Mouse (Mus musculus) heart, postnatal 10 days (tissue): Measurements from ENCODE around the gene Dcst1. TPM values are rescaled to one million over a fixed set of nuclear protein-coding genes. Genes with fewer than 3 reads are reported as not detected.

Experiments used
- DNase-seq, 2 experiments: peaks; one replicate each; pipeline ENCODE4 v3.0.0; 2021
- intact Hi-C: fragments of 180-260 bp; cut with DNase I; formaldehyde crosslinking; loops from one replicate; pipeline ENCODE4 v1.15.1; 2025
- total RNA-seq, 2 experiments: library from RNA; stranded (reverse); gene quantifications; 2 replicates each; pipeline ENCODE4 v1.2.3; 2021

The Dcst1 gene
- total RNA-seq, 2 experiments from 2014 or later = 0.43 to 0.57 TPM

- DNase-seq = no peak
- intact Hi-C loops = no loop called here
Measured at GRCm38 (mm10) chr3:89373581-89374231, 8.7 kb upstream of the Dcst1 start.

GRCm38 (mm10) chr3:89367338-89367737 lies 2.3 kb upstream of the Dcst1 start:
- no peak for DNase-seq
- intact Hi-C loops = no loop called here

- DNase-seq = no peak
- intact Hi-C loops = no loop called here
Measured at GRCm38 (mm10) chr3:89365486-89366414, 697 bp upstream of the Dcst1 start.

- intact Hi-C loops = no loop called here
- DNase-seq = no peak
Measured at GRCm38 (mm10) chr3:89364631-89365030, 422 bp downstream of the Dcst1 start.

- intact Hi-C loops = no loop called here
- DNase-seq = no peak
Measured at GRCm38 (mm10) chr3:89361675-89362074, 3.4 kb downstream of the Dcst1 start, which contains the start of gene Dcst2. Dcst2 (plus strand) TSS chr3:89361975.

GRCm38 (mm10) chr3:89360237-89360636 lies 4.8 kb downstream of the Dcst1 start:
- no peak for DNase-seq
- intact Hi-C loops = no loop called here

- no peak for DNase-seq
- intact Hi-C loops = no loop called here
Measured at GRCm38 (mm10) chr3:89359630-89360029, 5.4 kb downstream of the Dcst1 start.

GRCm38 (mm10) chr3:89356029-89356428 lies 9.0 kb downstream of the Dcst1 start:
- no peak for DNase-seq
- intact Hi-C loops = no loop called here

GRCm38 (mm10) chr3:89355512-89355902 lies 9.5 kb downstream of the Dcst1 start:
- intact Hi-C loops = loop anchor here (1.0 to 2.0 kb wide), 2 partner anchors 23 to 37 kb away; no protein-coding TSS in a partner anchor
- no peak for DNase-seq

- peak; percentile 89 to 96 for DNase-seq
- intact Hi-C loops = loop anchor here (1.0 to 2.0 kb wide), 4 partner anchors 15 to 38 kb away; no protein-coding TSS in a partner anchor
Measured at GRCm38 (mm10) chr3:89354816-89355511, 10.1 kb downstream of the Dcst1 start.

GRCm38 (mm10) chr3:89351271-89351670 lies 13.8 kb downstream of the Dcst1 start:
- DNase-seq = no peak
- intact Hi-C loops = no loop called here

GRCm38 (mm10) chr3:89349869-89350501 lies 15.1 kb downstream of the Dcst1 start, which contains the start of gene Adam15:
Adam15 (minus strand) TSS chr3:89349996.
- intact Hi-C loops = no loop called here
- peak; percentile 93 for DNase-seq

- peak; percentile 74 to 75 for DNase-seq
- intact Hi-C loops = no loop called here
Measured at GRCm38 (mm10) chr3:89348911-89349868, 15.9 kb downstream of the Dcst1 start.

GRCm38 (mm10) chr3:89347916-89348315 lies 17.1 kb downstream of the Dcst1 start:
- DNase-seq = peak; percentile 54 to 56
- intact Hi-C loops = no loop called here

- DNase-seq = no peak
- intact Hi-C loops = no loop called here
Measured at GRCm38 (mm10) chr3:89346815-89347540, 18.1 kb downstream of the Dcst1 start.

- intact Hi-C loops = no loop called here
- DNase-seq = no peak
Measured at GRCm38 (mm10) chr3:89343279-89343678, 21.8 kb downstream of the Dcst1 start.

- intact Hi-C loops = loop anchor here (2.0 kb wide), 1 partner anchor 143 kb away; no protein-coding TSS in a partner anchor
Measured at GRCm38 (mm10) chr3:89341794-89342193, 23.3 kb downstream of the Dcst1 start.

GRCm38 (mm10) chr3:89340465-89340864 lies 24.6 kb downstream of the Dcst1 start:
- peak; percentile 76 to 88 for DNase-seq
- intact Hi-C loops = loop anchor here (1.0 to 2.0 kb wide), 2 partner anchors 14 to 144 kb away; no protein-coding TSS in a partner anchor

More at GRCm38 (mm10) chr3:89341794-89342193, 23.3 kb downstream of the Dcst1 start:
- DNase-seq = no peak
